In the genomic region with DNA sequence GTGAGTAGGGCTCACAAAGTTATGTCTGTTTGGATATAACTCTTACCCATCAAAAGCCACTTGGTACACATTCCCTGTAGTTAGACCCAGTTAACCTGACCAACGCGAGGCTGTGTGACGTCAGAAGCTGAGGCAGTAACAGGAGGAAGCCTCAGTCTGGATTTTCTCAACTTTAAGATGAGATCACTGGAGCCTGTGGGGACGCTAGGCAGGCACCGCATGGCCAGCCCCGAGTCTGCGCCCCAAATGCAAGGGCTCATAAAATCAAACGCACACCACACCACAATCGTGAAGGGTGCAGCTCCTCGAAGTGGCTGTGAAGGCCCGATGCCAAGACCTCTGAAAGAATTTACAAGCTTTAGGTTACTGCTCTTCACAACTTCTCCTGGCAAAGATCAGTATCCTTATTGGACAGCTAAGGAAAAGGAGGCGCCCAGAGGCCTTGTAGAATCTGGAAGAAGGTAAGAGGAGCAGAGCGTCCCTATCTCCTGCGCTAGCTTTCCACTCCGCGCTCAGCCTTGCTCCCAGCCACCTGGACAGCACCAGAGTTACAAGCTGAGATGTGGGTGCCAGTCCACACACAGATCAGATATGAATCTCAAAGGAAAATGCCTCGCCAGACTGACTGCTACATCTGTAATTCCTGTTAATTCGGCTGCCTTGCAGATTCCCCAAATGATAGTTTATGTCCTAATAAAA, we compare ENCODE assay signal across 27 mouse cellular contexts.
DNase-seq lines count a peak whose midpoint lies in the region; ATAC-seq and TF ChIP-seq lines count a peak whose summit lies in the region.
"Had no signal": no experiment of that assay in that cellular context is flagged by ENCODE, and none has a peak within 500 bp of the region (broad histone marks: within the 10 kb centered on the region; RNA-seq: fewer than 3 reads in every experiment).

No protein-coding gene starts in this region.

- H3K9me3 ChIP-seq in heart, embryonic 11.5 days (replicated peaks; ENCODE audit: control insufficient read depth, low read length), result peaks cover 3% of the 10 kb centered on the region; the same call in 1 of the 2 replicates
- H3K9me3 ChIP-seq in heart, postnatal 0 days (replicated peaks; ENCODE audit: control insufficient read depth, low read length), result 0 out of 2 replicates have a peak, but pooled peaks cover 7% of the 10 kb centered on the region
- H3K9me3 ChIP-seq in midbrain, embryonic 11.5 days (ENCODE audit: control insufficient read depth, low read length), result no peaks in the 10 kb centered on the region; the same call in 1 of the 2 replicates
- no peaks in the 10 kb centered on the region for H3K9me3 ChIP-seq in midbrain, embryonic 15.5 days
- H3K9me3 ChIP-seq in limb, embryonic 15.5 days, result no peaks in the 10 kb centered on the region
- H3K9me3 ChIP-seq: embryonic facial prominence, embryonic 13.5 days; hindbrain, embryonic 15.5 days; neural tube, embryonic 15.5 days; stomach, embryonic 15.5 days had no signal

- H3K4me1 ChIP-seq in heart, embryonic 11.5 days (ENCODE audit: control insufficient read depth, insufficient read depth, low read length), result peaks cover 19% of the 10 kb centered on the region
- H3K4me1 ChIP-seq in heart, postnatal 0 days (ENCODE audit: control insufficient read depth, insufficient read depth), result peaks cover 8% of the 10 kb centered on the region
- no peaks in the 10 kb centered on the region for H3K4me1 ChIP-seq in midbrain, embryonic 11.5 days (ENCODE audit: control insufficient read depth, insufficient read depth, low read length)
- peaks cover 8% of the 10 kb centered on the region; the same call in 1 of the 2 replicates for H3K4me1 ChIP-seq in midbrain, embryonic 15.5 days
- H3K4me1 ChIP-seq in limb, embryonic 15.5 days, result peaks cover 6% of the 10 kb centered on the region

- intact Hi-C loops in heart, postnatal 36 days (cut with DNase I), result no loop called here
- intact Hi-C loops in heart, postnatal 14 days (cut with DNase I), result no loop called here

- no peak overlapping the region for H3K4me3 ChIP-seq in heart, embryonic 11.5 days (ENCODE audit: low read depth, low read length)
- peak overlapping the region; percentile 6; the same call in 1 of the 2 replicates for H3K4me3 ChIP-seq in heart, postnatal 0 days (ENCODE audit: low read depth, low read length)
- no peak overlapping the region for H3K4me3 ChIP-seq in midbrain, embryonic 11.5 days (ENCODE audit: low read depth, low read length)
- no peak overlapping the region for H3K4me3 ChIP-seq in midbrain, embryonic 15.5 days
- H3K4me3 ChIP-seq in limb, embryonic 15.5 days, result no peak overlapping the region
- H3K4me3 ChIP-seq: embryonic facial prominence, embryonic 13.5 days; erythroblast, embryonic 14.5 days; forebrain, embryonic 13.5 days; hindbrain, embryonic 15.5 days; kidney, embryonic 15.5 days; midbrain, embryonic 10.5 days; neural tube, embryonic 15.5 days; stomach, embryonic 15.5 days had no signal

- ATAC-seq in heart, embryonic 11.5 days (replicated peaks; ENCODE audit: insufficient number of reproducible peaks, low FRiP score, low TSS enrichment), result no peak
- no peak for ATAC-seq in heart, postnatal 0 days (ENCODE audit: insufficient read depth, low read depth)
- ATAC-seq in midbrain, embryonic 11.5 days (ENCODE audit: low FRiP score), result no peak
- ATAC-seq in midbrain, embryonic 15.5 days (replicated peaks), result no peak
- 0 out of 2 replicates have a peak, but pooled peaks have one; percentile 35 for ATAC-seq in limb, embryonic 15.5 days (ENCODE audit: insufficient number of reproducible peaks, low FRiP score, low TSS enrichment, low read depth)
- ATAC-seq: forebrain, embryonic 13.5 days had no signal

- H3K36me3 ChIP-seq in heart, embryonic 11.5 days (ENCODE audit: control insufficient read depth, insufficient read depth, low read length), result no peaks in the 10 kb centered on the region
- no peaks in the 10 kb centered on the region for H3K36me3 ChIP-seq in heart, postnatal 0 days (replicated peaks; ENCODE audit: control insufficient read depth, insufficient read depth, low read length)
- peaks cover 2% of the 10 kb centered on the region; the same call in 1 of the 2 replicates for H3K36me3 ChIP-seq in midbrain, embryonic 11.5 days (ENCODE audit: control insufficient read depth, insufficient read depth, low read length)
- no peaks in the 10 kb centered on the region for H3K36me3 ChIP-seq in midbrain, embryonic 15.5 days (replicated peaks)
- no peaks in the 10 kb centered on the region for H3K36me3 ChIP-seq in limb, embryonic 15.5 days
- H3K36me3 ChIP-seq: hindbrain, embryonic 15.5 days; neural tube, embryonic 15.5 days; stomach, embryonic 15.5 days had no signal

- no peaks in the 10 kb centered on the region for H3K27me3 ChIP-seq in heart, embryonic 11.5 days (ENCODE audit: control insufficient read depth, insufficient read depth, low read length)
- H3K27me3 ChIP-seq in heart, postnatal 0 days (ENCODE audit: control insufficient read depth, insufficient read depth, low read length), result no peaks in the 10 kb centered on the region
- H3K27me3 ChIP-seq in midbrain, embryonic 11.5 days (ENCODE audit: control insufficient read depth, insufficient read depth, low read length), result no peaks in the 10 kb centered on the region
- H3K27me3 ChIP-seq in midbrain, embryonic 15.5 days (replicated peaks), result no peaks in the 10 kb centered on the region
- no peaks in the 10 kb centered on the region for H3K27me3 ChIP-seq in limb, embryonic 15.5 days
- H3K27me3 ChIP-seq: embryonic facial prominence, embryonic 13.5 days; forebrain, embryonic 13.5 days; hindbrain, embryonic 15.5 days; kidney, embryonic 15.5 days; neural tube, embryonic 15.5 days; stomach, embryonic 15.5 days had no signal

- peak overlapping the region; percentile 34; the same call in 1 of the 2 replicates for H3K4me2 ChIP-seq in heart, embryonic 11.5 days
- H3K4me2 ChIP-seq in heart, postnatal 0 days (ENCODE audit: low read depth, low read length), result peak overlapping the region; percentile 42
- H3K4me2 ChIP-seq in midbrain, embryonic 11.5 days, result no peak overlapping the region
- no peak overlapping the region for H3K4me2 ChIP-seq in midbrain, embryonic 15.5 days
- no peak overlapping the region for H3K4me2 ChIP-seq in limb, embryonic 15.5 days
- H3K4me2 ChIP-seq: embryonic facial prominence, embryonic 13.5 days; forebrain, embryonic 13.5 days; hindbrain, embryonic 15.5 days; kidney, embryonic 15.5 days; neural tube, embryonic 15.5 days; stomach, embryonic 15.5 days had no signal

- 0 out of 2 replicates have a peak overlapping the region, but pooled peaks have one; percentile 15 for H3K27ac ChIP-seq in heart, embryonic 11.5 days (ENCODE audit: low read depth, low read length)
- no peak overlapping the region for H3K27ac ChIP-seq in heart, postnatal 0 days (ENCODE audit: low read depth)
- no peak overlapping the region for H3K27ac ChIP-seq in midbrain, embryonic 11.5 days (ENCODE audit: low read depth, low read length)
- no peak overlapping the region for H3K27ac ChIP-seq in midbrain, embryonic 15.5 days
- 0 out of 2 replicates have a peak overlapping the region, but pooled peaks have one; percentile 22 for H3K27ac ChIP-seq in limb, embryonic 15.5 days
- H3K27ac ChIP-seq: embryonic facial prominence, embryonic 13.5 days; forebrain, embryonic 13.5 days; hindbrain, embryonic 15.5 days; kidney, embryonic 15.5 days; midbrain, embryonic 10.5 days; neural tube, embryonic 15.5 days; stomach, embryonic 15.5 days had no signal

- no peak for DNase-seq in heart, postnatal 36 days
- no peak for DNase-seq in heart, postnatal 0 days (ENCODE audit: low spot score)
- DNase-seq in heart, postnatal 14 days, result no peak
- DNase-seq in midbrain, embryonic 11.5 days (ENCODE audit: low spot score, missing footprints), result peak; percentile 68
- DNase-seq in layer of hippocampus, adult 9-11 months, result no peak
- DNase-seq: adrenal gland, postnatal 25 days; cerebellum, adult 8-10 months; cerebellum, postnatal 36 days; embryo, embryonic 11 days; gastrocnemius, postnatal 10 days; kidney, adult 11 months; kidney, postnatal 36 days; right cerebral cortex, adult 18-20 months; right cerebral cortex, postnatal 4 days; thymus, adult 2 months; thymus, postnatal 4 days had no signal

- 59% methylated on average over 18 of the region's 18 CpGs for WGBS in heart, embryonic 11.5 days (ENCODE audit: insufficient replicate concordance)
- WGBS in heart, postnatal 0 days, result 51% methylated on average over 18 of the region's 18 CpGs
- WGBS in midbrain, embryonic 11.5 days, result 91% methylated on average over 18 of the region's 18 CpGs
- 92% methylated on average over 18 of the region's 18 CpGs for WGBS in midbrain, embryonic 15.5 days
- WGBS in limb, embryonic 15.5 days, result 43% methylated on average over 18 of the region's 18 CpGs

- H3K9ac ChIP-seq in heart, embryonic 11.5 days (ENCODE audit: low read depth, low read length), result no peak overlapping the region
- H3K9ac ChIP-seq in heart, postnatal 0 days (replicated peaks; ENCODE audit: low read depth, low read length), result no peak overlapping the region
- H3K9ac ChIP-seq in midbrain, embryonic 11.5 days (ENCODE audit: low read length), result no peak overlapping the region
- H3K9ac ChIP-seq in midbrain, embryonic 15.5 days, result no peak overlapping the region
- H3K9ac ChIP-seq in limb, embryonic 15.5 days, result no peak overlapping the region; the same call in 1 of the 2 replicates
- H3K9ac ChIP-seq: embryonic facial prominence, embryonic 13.5 days; forebrain, embryonic 13.5 days; hindbrain, embryonic 15.5 days; kidney, embryonic 15.5 days; neural tube, embryonic 15.5 days; stomach, embryonic 15.5 days had no signal

- TF ChIP-seq EP300 in heart, postnatal 0 days (IDR thresholded peaks at IDR 0.05; ENCODE audit: low read depth), result no peak

- no peak for TF ChIP-seq CTCF in heart, postnatal 0 days (IDR thresholded peaks at IDR 0.05; ENCODE audit: low read depth)

Comparison
In these comparisons a context has a peak if more than half of its experiments do, and no peak if none do; other contexts are left out.
1. H3K27ac ChIP-seq: peak in heart, embryonic 11.5 days (single experiment) and limb, embryonic 15.5 days (single experiment); none in heart, postnatal 0 days (single experiment), midbrain, embryonic 11.5 days (single experiment) and midbrain, embryonic 15.5 days (single experiment).
2. H3K4me2 ChIP-seq: peak in heart, embryonic 11.5 days (single experiment) and heart, postnatal 0 days (single experiment); none in midbrain, embryonic 11.5 days (single experiment), midbrain, embryonic 15.5 days (single experiment) and limb, embryonic 15.5 days (single experiment).